Mouse (Mus musculus) hindbrain, embryonic 13.5 days (tissue): ENCODE data around the gene Hyal2. TPM values are rescaled to one million over a fixed set of nuclear protein-coding genes. Genes with fewer than 3 reads are reported as not detected.
A peak's percentile ranks its signal among the peaks of the same experiment; 100 is the strongest.

Experiments
- ATAC-seq: fragments of 200-750 bp; cut with Nextera tagmentation; 2 replicates; pipeline ENCODE4 v1.8.0; 2017; ENCODE audit warnings: moderate TSS enrichment; ENCODE audit not compliant: low FRiP score
- H3K27ac ChIP-seq: fragments of 300-500 bp; sonication (generic); 2 replicates; pipeline ENCODE4 v1.5.1; 2015; ENCODE audit warnings: inconsistent platforms, mild to moderate bottlenecking, moderate library complexity
- H3K27me3 ChIP-seq: fragments of 300-500 bp; sonication (generic); 2 replicates; pipeline ENCODE4 v1.6.1; 2015; ENCODE audit warnings: mild to moderate bottlenecking, inconsistent platforms
- H3K36me3 ChIP-seq: fragments of 300-500 bp; sonication (generic); 2 replicates; pipeline ENCODE4 v1.6.1; 2015; ENCODE audit warnings: mild to moderate bottlenecking, inconsistent platforms
- H3K4me1 ChIP-seq: fragments of 300-500 bp; sonication (generic); replicated peaks from 2 replicates; pipeline ENCODE4 v1.6.1; 2015; ENCODE audit warnings: inconsistent platforms
- H3K4me2 ChIP-seq: fragments of 300-500 bp; sonication (generic); 2 replicates; pipeline ENCODE4 v1.6.1; 2015; ENCODE audit warnings: inconsistent platforms, mild to moderate bottlenecking, moderate library complexity
- H3K4me3 ChIP-seq: fragments of 300-500 bp; sonication (generic); 2 replicates; pipeline ENCODE4 v1.5.1; 2015; ENCODE audit warnings: mild to moderate bottlenecking, inconsistent platforms
- H3K9ac ChIP-seq: fragments of 300-500 bp; sonication (generic); 2 replicates; pipeline ENCODE4 v1.6.1; 2015; ENCODE audit warnings: mild to moderate bottlenecking, inconsistent platforms
- H3K9me3 ChIP-seq: fragments of 300-500 bp; sonication (generic); 2 replicates; pipeline ENCODE4 v1.6.1; 2016; ENCODE audit warnings: inconsistent platforms
- WGBS: fragments of 180-500 bp; shearing (Covaris S2); methylation state at CpG from one replicate; pipeline ENCODE4 v1.1.7; 2015; 5-methylcytosine and 5-hydroxymethylcytosine counted together
- polyA plus RNA-seq: library from polyadenylated mRNA; unstranded; fragments of >200 nt; fragmentation: Nextera tagmentation; extraction: Ambion mirVana; gene quantifications from 2 replicates; pipeline ENCODE4 v1.2.1, GENCODE M21; 2015

The Hyal2 gene
- polyA plus RNA-seq, 1 experiment from 2014 or later: 80.4 TPM

DNA sequence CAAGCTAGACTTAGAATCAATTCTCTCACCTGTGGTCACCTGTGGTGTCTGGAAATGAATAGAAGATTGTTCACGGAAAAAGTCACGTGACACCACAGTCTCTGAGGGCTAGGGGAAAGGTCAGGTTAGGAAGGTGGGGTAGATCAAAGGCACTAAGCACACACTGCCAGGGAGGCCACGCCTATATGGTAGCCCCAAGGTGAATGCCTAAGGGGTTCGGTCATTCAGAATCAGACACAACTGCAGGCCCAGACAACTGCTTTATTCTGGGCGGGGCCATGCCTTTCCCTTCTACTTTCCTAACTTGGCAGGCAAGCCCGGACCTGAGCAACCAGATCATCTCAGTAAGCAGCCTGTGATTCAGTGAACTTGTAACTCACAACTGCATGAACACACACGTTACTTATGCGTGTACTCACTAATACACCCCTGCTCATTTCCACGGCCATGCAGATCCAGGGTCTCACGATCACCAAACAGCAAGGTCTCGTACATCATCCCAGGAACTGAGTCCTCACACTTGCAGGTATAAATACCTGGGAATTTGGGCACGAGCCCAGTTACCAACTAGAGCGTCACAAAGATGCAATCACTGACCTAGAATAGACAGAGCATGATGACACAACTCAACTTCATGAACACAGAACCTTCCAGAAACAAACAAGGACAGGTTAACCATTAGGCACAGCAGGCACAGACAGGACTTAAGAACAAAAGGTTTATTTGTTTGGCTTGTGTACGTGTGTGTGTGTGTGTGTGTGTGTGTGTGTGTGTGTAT, 8.0 kb downstream of the Hyal2 start:
- Histone ChIP-seq H3K9ac (no peak overlapping the region), H3K4me1 (peaks cover 52% of the 10 kb centered on the region)
- ATAC-seq: no peak

DNA sequence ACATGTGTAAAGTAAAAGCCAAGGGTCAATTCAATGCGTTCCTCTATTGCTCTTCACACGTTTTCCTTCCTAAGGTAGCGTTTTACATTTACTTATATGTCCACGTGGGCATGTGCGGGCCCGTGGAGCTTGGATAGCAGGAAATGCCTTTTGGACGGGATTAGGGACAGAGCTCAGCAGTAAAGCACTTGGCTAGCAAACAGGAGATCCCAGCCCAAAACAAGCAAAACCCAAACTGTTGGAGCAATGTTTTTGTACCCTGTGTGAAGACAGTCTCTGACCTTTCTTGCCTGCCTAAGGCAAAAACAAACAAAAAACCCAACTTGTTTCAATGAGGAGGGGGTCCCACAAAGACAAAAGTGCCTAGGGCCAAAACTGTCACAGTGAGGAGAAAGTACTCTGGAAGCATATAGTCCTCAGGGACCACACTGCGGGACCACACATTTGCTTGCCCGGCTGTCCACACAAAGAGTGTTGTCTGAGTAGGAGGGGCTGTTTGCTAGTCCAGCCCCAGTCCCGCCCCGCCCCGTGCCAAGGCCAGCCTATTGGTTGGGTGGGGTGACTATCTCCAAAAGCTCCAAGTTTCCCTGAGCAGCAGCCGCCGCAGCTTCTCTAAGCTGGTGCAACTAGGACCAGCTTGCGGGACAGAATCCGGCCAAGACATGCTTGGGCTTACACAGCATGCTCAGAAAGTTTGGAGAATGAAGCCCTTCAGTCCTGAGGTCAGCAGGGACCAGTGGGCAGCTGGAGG, 8.8 kb downstream of the Hyal2 start, which contains the start of gene Hyal1:
TSS of gene Hyal1 (plus strand) at position 571 of the 751 bp plus-strand sequence.
- Histone ChIP-seq H3K27me3 (no peaks in the 10 kb centered on the region), H3K9me3 (no peaks in the 10 kb centered on the region), H3K4me1 (peaks cover 52% of the 10 kb centered on the region), H3K36me3 (peaks cover 35% of the 10 kb centered on the region), H3K27ac (no peak within 1 kb of the TSS; the same call in 1 of the 2 replicates), H3K4me2 (peak within 1 kb of the TSS; percentile 48), H3K4me3 (peak within 1 kb of the TSS; percentile 20), H3K9ac (peak within 1 kb of the TSS; percentile 26)
- peak; percentile 16; the same call in 1 of the 2 replicates for ATAC-seq
- 32% methylated on average over 16 of the region's 16 CpGs for WGBS

More for the DNA sequence above, 8.0 kb downstream of the Hyal2 start:
- Histone ChIP-seq H3K4me2 (no peak overlapping the region), H3K9me3 (no peaks in the 10 kb centered on the region), H3K27me3 (no peaks in the 10 kb centered on the region), H3K4me3 (no peak overlapping the region), H3K27ac (no peak overlapping the region), H3K36me3 (peaks cover 43% of the 10 kb centered on the region)
- 88% methylated on average over 14 of the region's 14 CpGs for WGBS

DNA sequence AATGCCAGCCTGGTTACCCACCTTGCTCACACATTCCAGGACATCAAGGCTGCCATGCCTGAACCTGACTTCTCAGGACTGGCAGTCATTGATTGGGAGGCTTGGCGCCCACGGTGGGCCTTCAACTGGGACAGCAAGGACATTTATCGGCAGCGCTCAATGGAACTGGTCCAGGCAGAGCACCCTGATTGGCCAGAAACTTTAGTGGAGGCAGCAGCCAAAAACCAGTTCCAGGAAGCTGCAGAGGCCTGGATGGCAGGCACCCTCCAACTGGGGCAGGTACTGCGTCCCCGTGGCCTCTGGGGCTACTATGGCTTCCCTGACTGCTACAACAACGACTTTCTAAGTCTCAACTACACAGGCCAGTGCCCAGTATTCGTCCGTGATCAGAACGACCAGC, 10.1 kb downstream of the Hyal2 start:
- H3K4me1 ChIP-seq: peaks cover 48% of the 10 kb centered on the region
- H3K4me3 ChIP-seq: no peak overlapping the region
- H3K27me3 ChIP-seq: no peaks in the 10 kb centered on the region
- no peaks in the 10 kb centered on the region for H3K9me3 ChIP-seq
- peaks cover 22% of the 10 kb centered on the region for H3K36me3 ChIP-seq
- 0 out of 2 replicates have a peak overlapping the region, but pooled peaks have one; percentile 1 for H3K9ac ChIP-seq
- no peak overlapping the region for H3K4me2 ChIP-seq
- no peak for ATAC-seq
- WGBS: 96% methylated on average over 10 of the region's 10 CpGs
- H3K27ac ChIP-seq: no peak overlapping the region

DNA sequence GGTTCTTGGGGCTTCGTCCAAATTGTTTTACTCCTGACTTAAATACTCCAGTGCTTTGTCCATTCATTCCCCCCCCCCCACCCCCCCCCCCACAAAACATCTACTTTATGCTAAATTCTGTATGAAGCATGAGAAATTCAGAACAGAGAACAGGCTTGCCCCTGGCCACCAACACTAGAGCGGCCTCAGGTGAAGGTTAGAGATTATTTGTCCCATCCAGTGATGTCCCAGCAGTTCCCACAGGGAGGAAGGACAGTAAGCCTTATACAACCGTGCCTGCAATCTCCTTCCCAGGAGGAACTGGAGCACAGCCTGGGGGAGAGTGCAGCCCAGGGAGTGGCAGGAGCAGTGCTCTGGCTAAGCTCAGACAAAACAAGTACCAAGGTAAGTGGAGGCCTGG, 10.8 kb downstream of the Hyal2 start, which contains the start of gene Naa80:
TSS of gene Naa80 (plus strand) at position 301 of the 400 bp plus-strand sequence.
- H3K9ac ChIP-seq: peak within 1 kb of the TSS; percentile 56; the same call in 1 of the 2 replicates
- peaks cover 22% of the 10 kb centered on the region for H3K36me3 ChIP-seq
- no peaks in the 10 kb centered on the region for H3K9me3 ChIP-seq
- H3K27me3 ChIP-seq: no peaks in the 10 kb centered on the region
- 83% methylated on average over 3 of the region's 3 CpGs for WGBS
- peaks cover 48% of the 10 kb centered on the region for H3K4me1 ChIP-seq
- no peak for ATAC-seq
- peak within 1 kb of the TSS; percentile 97; the same call in 1 of the 2 replicates for H3K4me2 ChIP-seq
- H3K4me3 ChIP-seq: no peak within 1 kb of the TSS
- H3K27ac ChIP-seq: peak within 1 kb of the TSS; percentile 86; the same call in 1 of the 2 replicates

DNA sequence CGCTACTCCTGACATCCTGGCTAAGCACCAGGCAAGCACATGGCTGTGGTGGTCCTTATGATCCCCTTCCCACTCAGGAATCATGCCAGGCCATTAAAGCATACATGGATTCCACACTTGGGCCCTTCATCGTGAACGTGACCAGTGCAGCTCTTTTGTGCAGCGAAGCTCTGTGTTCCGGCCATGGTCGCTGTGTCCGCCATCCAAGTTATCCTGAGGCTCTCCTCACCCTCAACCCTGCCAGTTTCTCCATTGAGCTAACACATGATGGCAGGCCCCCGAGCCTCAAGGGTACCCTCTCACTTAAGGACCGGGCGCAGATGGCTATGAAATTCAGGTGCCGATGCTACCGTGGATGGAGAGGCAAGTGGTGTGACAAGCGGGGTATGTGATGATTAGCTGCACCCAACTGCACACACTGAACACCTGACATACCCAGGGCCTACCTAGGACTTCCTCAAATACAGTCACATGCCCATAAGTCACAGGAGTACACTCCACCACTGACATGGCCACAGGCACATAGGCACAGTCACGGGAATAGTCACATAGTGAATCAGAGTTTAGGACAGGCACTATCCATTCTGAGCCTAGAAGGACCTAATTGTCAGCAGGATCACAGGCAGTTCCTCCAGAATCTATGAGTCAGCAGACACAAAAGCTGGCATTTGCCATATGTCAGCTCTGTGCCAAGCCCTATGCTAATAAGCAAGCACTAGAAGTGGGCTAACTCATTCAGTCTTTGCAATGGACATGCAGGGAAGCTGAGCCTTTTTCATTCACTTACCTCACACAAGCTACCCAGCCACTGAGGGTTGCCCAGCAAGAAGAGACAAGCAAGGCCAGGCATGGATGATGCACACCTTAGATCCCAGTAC, 11.5 kb downstream of the Hyal2 start:
- peak overlapping the region; percentile 97; the same call in 1 of the 2 replicates for H3K4me2 ChIP-seq
- ATAC-seq: no peak
- H3K27me3 ChIP-seq: no peaks in the 10 kb centered on the region
- no peaks in the 10 kb centered on the region for H3K9me3 ChIP-seq
- peaks cover 21% of the 10 kb centered on the region for H3K36me3 ChIP-seq
- WGBS: 95% methylated on average over 14 of the region's 14 CpGs
- peaks cover 48% of the 10 kb centered on the region for H3K4me1 ChIP-seq
- H3K4me3 ChIP-seq: no peak overlapping the region
- H3K9ac ChIP-seq: peak overlapping the region; percentile 56; the same call in 1 of the 2 replicates
- H3K27ac ChIP-seq: peak overlapping the region; percentile 86; the same call in 1 of the 2 replicates

DNA sequence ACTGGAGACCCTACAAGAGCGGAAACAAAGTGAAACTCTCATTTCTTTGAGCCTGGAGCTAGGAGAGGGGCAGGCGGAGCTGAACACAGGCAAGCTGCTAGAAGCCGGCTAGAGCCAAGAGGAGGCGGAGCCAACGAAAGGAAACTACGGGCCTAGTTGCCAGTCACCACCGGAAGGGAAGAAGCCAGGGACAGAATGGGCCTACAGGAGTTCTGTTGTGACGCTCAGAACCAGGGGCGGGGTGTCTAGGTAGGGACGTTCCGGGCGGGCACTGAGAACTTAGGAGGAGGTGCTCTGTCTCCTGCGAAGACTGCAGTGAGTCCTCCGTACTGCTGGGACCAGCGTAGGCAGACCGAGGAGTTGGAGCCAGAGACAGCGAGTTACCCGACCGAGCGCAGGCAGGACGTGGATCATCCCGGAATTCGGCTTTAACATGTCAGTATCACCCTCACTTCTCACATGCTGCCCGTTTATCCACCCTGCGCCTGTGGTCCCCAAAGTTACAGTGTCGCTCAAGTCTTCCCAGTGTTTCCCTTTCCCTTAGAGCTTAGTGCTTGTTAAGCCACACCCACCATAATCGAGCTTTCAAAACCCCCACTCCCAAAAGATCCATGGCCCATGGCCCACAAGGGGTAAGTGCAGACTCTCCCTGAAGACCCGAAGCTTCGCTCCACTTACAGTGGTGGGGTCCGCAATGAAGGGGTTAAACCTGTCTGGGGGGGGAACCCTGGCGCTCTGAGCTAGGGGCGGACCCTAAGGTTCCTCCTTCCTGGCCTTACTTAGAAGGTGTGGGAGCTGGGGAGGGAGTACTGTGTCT, 13.0 kb downstream of the Hyal2 start, which contains the start of gene Hyal3:
TSS of gene Hyal3 (plus strand) at position 318 of the 817 bp plus-strand sequence.
- peak; percentile 70 for ATAC-seq
- peak within 1 kb of the TSS; percentile 62 for H3K4me3 ChIP-seq
- no peaks in the 10 kb centered on the region for H3K9me3 ChIP-seq
- H3K9ac ChIP-seq: peak within 1 kb of the TSS; percentile 83
- H3K4me1 ChIP-seq: peaks cover 48% of the 10 kb centered on the region
- H3K27me3 ChIP-seq: no peaks in the 10 kb centered on the region
- WGBS: under 1% methylated on average over 32 of the region's 32 CpGs
- peak within 1 kb of the TSS; percentile 97 for H3K4me2 ChIP-seq
- H3K36me3 ChIP-seq: peaks cover 10% of the 10 kb centered on the region
- H3K27ac ChIP-seq: peak within 1 kb of the TSS; percentile 86

DNA sequence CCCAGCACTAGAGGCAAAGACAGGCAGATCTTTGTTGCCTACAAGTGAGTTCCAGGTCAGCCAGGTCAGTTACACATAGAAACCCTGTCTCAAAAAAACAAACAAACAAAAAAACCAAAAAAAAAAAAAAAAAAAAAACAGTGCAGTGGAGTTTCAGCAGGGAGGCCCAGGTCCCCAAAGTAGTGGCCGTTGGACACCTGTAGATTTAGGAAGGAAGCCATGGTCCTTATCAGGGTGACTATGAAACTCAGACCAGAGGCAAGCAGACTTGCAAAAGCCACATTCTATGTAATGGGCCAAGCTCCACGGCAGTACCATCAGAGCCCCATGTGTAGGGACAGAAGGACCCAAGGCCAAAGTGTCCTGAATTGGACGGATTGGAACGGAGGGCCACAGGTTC, 13.8 kb downstream of the Hyal2 start:
- peak overlapping the region; percentile 97 for H3K4me2 ChIP-seq
- H3K9me3 ChIP-seq: no peaks in the 10 kb centered on the region
- ATAC-seq: no peak
- H3K4me1 ChIP-seq: peaks cover 45% of the 10 kb centered on the region
- no peak overlapping the region for H3K27ac ChIP-seq
- WGBS: 83% methylated on average over 4 of the region's 4 CpGs
- H3K27me3 ChIP-seq: no peaks in the 10 kb centered on the region
- H3K9ac ChIP-seq: peak overlapping the region; percentile 83
- peak overlapping the region; percentile 62 for H3K4me3 ChIP-seq
- peaks cover 10% of the 10 kb centered on the region for H3K36me3 ChIP-seq

DNA sequence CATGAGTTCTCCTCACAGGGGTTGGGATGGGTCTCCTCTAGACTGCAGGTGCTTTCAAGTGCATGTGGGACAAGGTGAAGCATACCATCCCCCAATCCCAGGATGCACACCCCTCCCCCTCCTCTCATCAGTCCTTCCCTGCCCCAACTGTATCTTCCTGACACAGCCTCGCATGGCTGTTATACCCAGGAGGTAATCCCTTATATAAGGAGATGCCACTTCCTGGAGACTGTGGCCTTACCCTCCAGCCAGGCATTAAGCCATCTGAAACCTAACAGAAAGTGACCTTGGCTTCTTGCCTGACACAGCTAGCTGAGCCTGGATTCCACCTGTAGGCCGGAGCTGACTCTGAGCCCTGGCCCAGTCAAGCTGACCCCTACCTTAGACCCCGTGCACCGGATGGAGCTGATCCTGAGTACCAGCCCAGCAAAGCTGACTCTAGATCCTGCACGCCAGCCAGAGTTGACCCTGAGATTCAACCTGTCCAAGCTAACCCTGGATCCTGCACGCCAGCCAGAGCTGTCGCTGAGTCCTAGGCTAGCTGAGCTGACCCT, 14.8 kb downstream of the Hyal2 start:
- no peak for ATAC-seq
- H3K9me3 ChIP-seq: no peaks in the 10 kb centered on the region
- no peak overlapping the region for H3K27ac ChIP-seq
- H3K9ac ChIP-seq: no peak overlapping the region
- no peak overlapping the region for H3K4me3 ChIP-seq
- H3K36me3 ChIP-seq: peaks cover 10% of the 10 kb centered on the region
- peaks cover 35% of the 10 kb centered on the region for H3K4me1 ChIP-seq
- H3K27me3 ChIP-seq: no peaks in the 10 kb centered on the region
- no peak overlapping the region for H3K4me2 ChIP-seq
- WGBS: 90% methylated on average over 7 of the region's 7 CpGs

DNA sequence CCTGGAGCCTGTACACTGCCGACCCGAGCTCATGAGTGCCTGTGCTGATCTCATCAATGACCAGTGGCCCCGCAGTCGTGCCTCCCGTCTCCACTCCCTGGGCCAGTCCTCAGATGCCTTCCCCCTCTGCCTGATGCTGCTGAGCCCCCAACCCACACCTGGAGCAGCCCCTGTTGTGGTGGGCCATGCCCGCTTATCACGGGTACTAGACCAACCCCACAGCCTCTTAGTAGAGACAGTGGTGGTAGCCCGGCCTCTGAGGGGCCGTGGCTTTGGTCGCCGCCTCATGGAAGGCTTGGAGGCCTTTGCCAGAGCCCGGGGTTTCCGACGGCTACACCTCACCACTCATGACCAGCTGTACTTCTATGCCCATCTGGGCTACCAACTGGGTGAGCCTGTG, 15.4 kb downstream of the Hyal2 start:
- H3K4me3 ChIP-seq: no peak overlapping the region
- H3K27me3 ChIP-seq: no peaks in the 10 kb centered on the region
- WGBS: 93% methylated on average over 14 of the region's 14 CpGs
- H3K4me1 ChIP-seq: peaks cover 36% of the 10 kb centered on the region
- peaks cover 10% of the 10 kb centered on the region for H3K36me3 ChIP-seq
- H3K9ac ChIP-seq: no peak overlapping the region
- H3K4me2 ChIP-seq: no peak overlapping the region
- H3K27ac ChIP-seq: no peak overlapping the region
- no peak for ATAC-seq
- no peaks in the 10 kb centered on the region for H3K9me3 ChIP-seq

DNA sequence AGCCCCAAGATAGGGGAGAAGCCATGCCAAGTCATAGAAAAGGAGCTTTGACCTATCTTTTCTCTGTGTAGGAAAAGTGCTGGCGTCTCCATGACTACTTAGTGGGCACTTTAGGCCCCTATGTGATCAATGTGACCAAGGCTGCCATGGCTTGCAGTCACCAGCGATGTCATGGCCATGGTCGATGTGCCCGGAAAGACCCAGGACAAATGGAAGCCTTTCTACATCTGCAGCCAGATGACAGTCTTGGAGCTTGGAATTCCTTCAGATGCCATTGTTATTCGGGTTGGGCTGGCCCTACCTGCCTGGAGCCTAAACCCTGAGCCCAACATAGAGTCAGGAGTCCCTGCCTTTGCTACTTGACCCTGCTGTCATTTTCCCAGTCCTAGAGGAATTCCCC, 18.8 kb downstream of the Hyal2 start:
- H3K4me3 ChIP-seq: no peak overlapping the region
- 95% methylated on average over 5 of the region's 5 CpGs for WGBS
- H3K4me2 ChIP-seq: no peak overlapping the region
- peaks cover 29% of the 10 kb centered on the region for H3K36me3 ChIP-seq
- no peak overlapping the region for H3K9ac ChIP-seq
- H3K27ac ChIP-seq: no peak overlapping the region
- no peaks in the 10 kb centered on the region for H3K27me3 ChIP-seq
- no peaks in the 10 kb centered on the region for H3K9me3 ChIP-seq
- ATAC-seq: no peak
- peaks cover 22% of the 10 kb centered on the region for H3K4me1 ChIP-seq
